Mouse (Mus musculus) limb, embryonic 12.5 days (tissue): ENCODE measurements around the gene Olfml2a. TPM values are rescaled to one million over a fixed set of nuclear protein-coding genes. Genes with fewer than 3 reads are reported as not detected.

Experiments used
- ATAC-seq: fragments of 200-750 bp; cut with Nextera tagmentation; 2 replicates; pipeline ENCODE4 v1.8.0; 2017; ENCODE audit warnings: low read depth, moderate TSS enrichment; ENCODE audit not compliant: insufficient number of reproducible peaks, insufficient read depth, low FRiP score, low TSS enrichment
- H3K27ac ChIP-seq: fragments of 300-500 bp; sonication (generic); 2 replicates; pipeline ENCODE4 v1.5.1; 2016; ENCODE audit warnings: mild to moderate bottlenecking, moderate library complexity
- H3K27me3 ChIP-seq: fragments of 300-500 bp; sonication (generic); 2 replicates; pipeline ENCODE4 v1.6.1; 2016; ENCODE audit warnings: mild to moderate bottlenecking, moderate library complexity
- H3K36me3 ChIP-seq: fragments of 300-500 bp; sonication (generic); 2 replicates; pipeline ENCODE4 v1.6.1; 2016; ENCODE audit warnings: mild to moderate bottlenecking, moderate library complexity
- H3K4me1 ChIP-seq: fragments of 300-500 bp; sonication (generic); replicated peaks from 2 replicates; pipeline ENCODE4 v1.6.1; 2016
- H3K4me2 ChIP-seq: fragments of 300-500 bp; sonication (generic); 2 replicates; pipeline ENCODE4 v1.6.1; 2016; ENCODE audit warnings: mild to moderate bottlenecking, moderate library complexity
- H3K4me3 ChIP-seq: fragments of 300-500 bp; sonication (generic); replicated peaks from 2 replicates; pipeline ENCODE4 v1.5.1; 2016; ENCODE audit warnings: mild to moderate bottlenecking
- H3K9ac ChIP-seq: fragments of 300-500 bp; sonication (generic); replicated peaks from 2 replicates; pipeline ENCODE4 v1.6.1; 2016; ENCODE audit warnings: mild to moderate bottlenecking, moderate library complexity
- H3K9me3 ChIP-seq: fragments of 300-500 bp; sonication (generic); 2 replicates; pipeline ENCODE4 v1.6.1; 2016; ENCODE audit warnings: mild to moderate bottlenecking, moderate library complexity
- WGBS: fragments of 180-500 bp; shearing (Covaris S2); methylation state at CpG from one replicate; pipeline ENCODE4 v1.1.7; 2016; 5-methylcytosine and 5-hydroxymethylcytosine counted together
- polyA plus RNA-seq: library from polyadenylated mRNA; unstranded; fragments of >200 nt; fragmentation: Nextera tagmentation; extraction: Ambion mirVana; gene quantifications from 2 replicates; pipeline ENCODE4 v1.2.1, GENCODE M21; 2016

Olfml2a gene
- 4.7 and 6.2 TPM in 2 replicates for polyA plus RNA-seq

GRCm38 (mm10) chr2:38931851-38932667 is at the start of gene Olfml2a:
Gene Olfml2a (plus strand): TSS chr2:38931978.
- Histone ChIP-seq H3K4me3 (peak within 1 kb of the TSS; percentile 48), H3K9me3 (no peaks in the 10 kb centered on the region), H3K9ac (peak within 1 kb of the TSS; percentile 63), H3K36me3 (no peaks in the 10 kb centered on the region), H3K27ac (no peak within 1 kb of the TSS; the same call in 1 of the 2 replicates), H3K27me3 (peaks cover 4% of the 10 kb centered on the region; the same call in 1 of the 2 replicates), H3K4me1 (peaks cover 30% of the 10 kb centered on the region), H3K4me2 (peak within 1 kb of the TSS; percentile 75)
- 8% methylated on average over 32 of the region's 32 CpGs for WGBS
- ATAC-seq, result peak; percentile 73

GRCm38 (mm10) chr2:38902866-38903265 is 28.9 kb upstream of the Olfml2a start:
- no peak for ATAC-seq
- H3K27me3 ChIP-seq, result no peaks in the 10 kb centered on the region

GRCm38 (mm10) chr2:38904290-38904689 is 27.5 kb upstream of the Olfml2a start:
- Histone ChIP-seq H3K27ac (no peak overlapping the region), H3K36me3 (0 out of 2 replicates have a peak, but pooled peaks cover 8% of the 10 kb centered on the region), H3K9ac (no peak overlapping the region), H3K4me3 (no peak overlapping the region), H3K4me1 (peaks cover 3% of the 10 kb centered on the region; the same call in 1 of the 2 replicates), H3K4me2 (no peak overlapping the region), H3K9me3 (no peaks in the 10 kb centered on the region), H3K27me3 (no peaks in the 10 kb centered on the region)
- WGBS, result 93% methylated on average over 1 of the region's 1 CpGs
- no peak for ATAC-seq

More at GRCm38 (mm10) chr2:38902866-38903265, 28.9 kb upstream of the Olfml2a start:
- H3K9me3 ChIP-seq, result no peaks in the 10 kb centered on the region
- no peak overlapping the region for H3K4me2 ChIP-seq
- 0 out of 2 replicates have a peak, but pooled peaks cover 13% of the 10 kb centered on the region for H3K36me3 ChIP-seq
- H3K9ac ChIP-seq, result no peak overlapping the region
- H3K27ac ChIP-seq, result no peak overlapping the region
- no peak overlapping the region for H3K4me3 ChIP-seq
- H3K4me1 ChIP-seq, result peaks cover 3% of the 10 kb centered on the region; the same call in 1 of the 2 replicates

GRCm38 (mm10) chr2:38906097-38906496 is 25.7 kb upstream of the Olfml2a start:
- WGBS, result 79% methylated on average over 5 of the region's 5 CpGs
- no peaks in the 10 kb centered on the region for H3K27me3 ChIP-seq
- peaks cover 8% of the 10 kb centered on the region; the same call in 1 of the 2 replicates for H3K36me3 ChIP-seq
- no peaks in the 10 kb centered on the region for H3K9me3 ChIP-seq
- no peak for ATAC-seq
- peaks cover 3% of the 10 kb centered on the region; the same call in 1 of the 2 replicates for H3K4me1 ChIP-seq
- H3K9ac ChIP-seq, result no peak overlapping the region
- H3K27ac ChIP-seq, result no peak overlapping the region
- H3K4me2 ChIP-seq, result no peak overlapping the region
- H3K4me3 ChIP-seq, result no peak overlapping the region

- Histone ChIP-seq H3K9ac (no peak overlapping the region), H3K36me3 (peaks cover 8% of the 10 kb centered on the region; the same call in 1 of the 2 replicates), H3K27ac (no peak overlapping the region), H3K4me3 (no peak overlapping the region), H3K9me3 (no peaks in the 10 kb centered on the region), H3K27me3 (no peaks in the 10 kb centered on the region), H3K4me1 (peaks cover 3% of the 10 kb centered on the region; the same call in 1 of the 2 replicates), H3K4me2 (no peak overlapping the region)
- 55% methylated on average over 1 of the region's 1 CpGs for WGBS
- no peak for ATAC-seq
Observed at GRCm38 (mm10) chr2:38908604-38909003, 23.2 kb upstream of the Olfml2a start.

- Histone ChIP-seq H3K9ac (no peak overlapping the region), H3K36me3 (no peaks in the 10 kb centered on the region; the same call in 1 of the 2 replicates), H3K4me1 (peaks cover 18% of the 10 kb centered on the region), H3K4me3 (no peak overlapping the region), H3K4me2 (no peak overlapping the region), H3K9me3 (no peaks in the 10 kb centered on the region), H3K27me3 (no peaks in the 10 kb centered on the region), H3K27ac (no peak overlapping the region)
- ATAC-seq, result no peak
- 39% methylated on average over 1 of the region's 1 CpGs for WGBS
Observed at GRCm38 (mm10) chr2:38914517-38914916, 17.3 kb upstream of the Olfml2a start.

GRCm38 (mm10) chr2:38914965-38915364 is 16.8 kb upstream of the Olfml2a start:
- H3K4me1 ChIP-seq, result peaks cover 18% of the 10 kb centered on the region
- no peaks in the 10 kb centered on the region; the same call in 1 of the 2 replicates for H3K36me3 ChIP-seq
- no peak overlapping the region for H3K27ac ChIP-seq
- 10% methylated on average over 4 of the region's 4 CpGs for WGBS
- no peak for ATAC-seq
- no peaks in the 10 kb centered on the region for H3K9me3 ChIP-seq
- H3K27me3 ChIP-seq, result no peaks in the 10 kb centered on the region
- no peak overlapping the region for H3K4me3 ChIP-seq
- no peak overlapping the region for H3K9ac ChIP-seq
- no peak overlapping the region for H3K4me2 ChIP-seq

GRCm38 (mm10) chr2:38916947-38917691 is 14.7 kb upstream of the Olfml2a start:
- Histone ChIP-seq H3K4me2 (no peak overlapping the region), H3K9ac (no peak overlapping the region), H3K27me3 (no peaks in the 10 kb centered on the region), H3K4me1 (peaks cover 18% of the 10 kb centered on the region), H3K27ac (no peak overlapping the region), H3K9me3 (no peaks in the 10 kb centered on the region), H3K36me3 (no peaks in the 10 kb centered on the region), H3K4me3 (no peak overlapping the region)
- no peak for ATAC-seq
- 49% methylated on average over 4 of the region's 4 CpGs for WGBS

GRCm38 (mm10) chr2:38921374-38921773 is 10.4 kb upstream of the Olfml2a start:
- Histone ChIP-seq H3K36me3 (no peaks in the 10 kb centered on the region), H3K27me3 (peaks cover 13% of the 10 kb centered on the region), H3K9ac (no peak overlapping the region), H3K9me3 (no peaks in the 10 kb centered on the region), H3K4me2 (no peak overlapping the region), H3K27ac (no peak overlapping the region), H3K4me3 (no peak overlapping the region), H3K4me1 (peaks cover 15% of the 10 kb centered on the region)
- ATAC-seq, result no peak
- WGBS, result 35% methylated on average over 1 of the region's 1 CpGs

GRCm38 (mm10) chr2:38923471-38923870 is 8.3 kb upstream of the Olfml2a start:
- Histone ChIP-seq H3K27me3 (peaks cover 13% of the 10 kb centered on the region), H3K4me1 (peaks cover 13% of the 10 kb centered on the region), H3K36me3 (no peaks in the 10 kb centered on the region), H3K27ac (no peak overlapping the region), H3K4me3 (no peak overlapping the region), H3K9me3 (no peaks in the 10 kb centered on the region), H3K4me2 (no peak overlapping the region), H3K9ac (no peak overlapping the region)
- no peak for ATAC-seq
- 9% methylated on average over 3 of the region's 3 CpGs for WGBS

- ATAC-seq, result no peak
- WGBS, result 35% methylated on average over 2 of the region's 2 CpGs
- H3K9me3 ChIP-seq, result no peaks in the 10 kb centered on the region
- no peak overlapping the region for H3K4me3 ChIP-seq
- peaks cover 13% of the 10 kb centered on the region for H3K4me1 ChIP-seq
- H3K9ac ChIP-seq, result no peak overlapping the region
- peaks cover 13% of the 10 kb centered on the region for H3K27me3 ChIP-seq
- no peak overlapping the region for H3K27ac ChIP-seq
- H3K4me2 ChIP-seq, result no peak overlapping the region
- H3K36me3 ChIP-seq, result no peaks in the 10 kb centered on the region
Observed at GRCm38 (mm10) chr2:38923911-38924310, 7.9 kb upstream of the Olfml2a start.
